Mouse (Mus musculus): ENCODE data around the gene Tmem131l. TPM values are rescaled to one million over a fixed set of nuclear protein-coding genes. Genes with fewer than 3 reads are reported as not detected.
A peak's percentile ranks its signal among the peaks of the same experiment; 100 is the strongest.

The Tmem131l gene
- 18.2 and 19.8 TPM in 2 replicates for polyA plus RNA-seq (2015; fragmentation: Nextera tagmentation; extraction: Ambion mirVana)

DNA sequence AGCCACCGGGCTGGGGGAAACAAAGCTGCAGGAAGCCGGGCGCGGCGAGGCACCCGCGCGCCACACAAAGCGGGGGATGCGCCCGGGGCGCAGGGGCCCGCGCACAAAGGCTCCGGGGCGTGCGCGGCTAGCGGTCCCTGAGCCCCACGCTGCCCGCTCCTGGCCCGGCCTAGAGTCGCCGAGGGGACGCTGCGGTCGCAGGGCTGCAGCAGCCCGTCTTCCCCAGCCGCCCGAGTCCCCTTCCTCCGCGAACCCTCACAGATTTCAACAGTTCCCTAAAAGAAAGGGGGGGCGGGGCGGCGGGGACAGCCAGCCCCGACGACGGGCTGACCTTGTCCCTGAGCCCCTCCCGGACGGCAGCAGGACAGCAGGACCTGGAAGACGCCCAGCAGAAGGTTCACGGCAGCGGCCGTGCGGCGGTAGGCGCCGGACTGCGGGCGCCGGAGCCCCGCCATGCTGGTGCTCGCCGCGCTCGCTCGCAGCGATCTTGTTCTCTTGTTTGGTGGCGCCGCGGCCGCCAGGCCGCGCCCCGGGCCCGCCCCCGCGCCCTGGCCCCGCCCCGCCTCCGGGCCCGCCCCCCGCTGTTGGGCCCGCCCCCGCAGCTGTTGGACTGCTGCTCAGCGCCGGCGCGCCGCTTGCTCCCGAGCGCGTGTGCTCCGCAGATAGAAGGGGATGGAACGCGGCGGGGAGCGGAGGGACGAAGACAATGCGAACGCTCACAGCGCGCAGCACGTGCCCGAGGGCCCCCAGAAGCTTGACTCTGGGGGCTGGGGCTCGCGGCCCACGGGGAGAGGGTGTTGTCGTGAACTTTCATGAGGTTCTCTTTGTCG lies at the start of gene Tmem131l:
Tmem131l (minus strand) TSS at position 530 of the 830 bp plus-strand sequence.
- under 1% methylated on average over 93 of the region's 100 CpGs for WGBS
- Histone ChIP-seq H3K27ac (ENCODE audit: low read length) (peak within 1 kb of the TSS; percentile 94), H3K4me2 (ENCODE audit: low read depth, low read length) (peak within 1 kb of the TSS; percentile 100), H3K36me3 (ENCODE audit: control insufficient read depth, insufficient read depth, low read length) (no peaks in the 10 kb centered on the region), H3K27me3 (replicated peaks; ENCODE audit: control insufficient read depth, insufficient read depth, low read length) (no peaks in the 10 kb centered on the region), H3K4me1 (ENCODE audit: control insufficient read depth, insufficient read depth, low read length) (peaks cover 2% of the 10 kb centered on the region; the same call in 1 of the 2 replicates), H3K9me3 (ENCODE audit: control insufficient read depth, low read length) (no peaks in the 10 kb centered on the region), H3K4me3 (ENCODE audit: low read length) (peak within 1 kb of the TSS; percentile 88), H3K9ac (ENCODE audit: low read depth, low read length) (peak within 1 kb of the TSS; percentile 89)
- ATAC-seq: peak; percentile 96

GRCm38 (mm10) chr3:84086921-84087320 lies 46.9 kb upstream of the Tmem131l start:
- Histone ChIP-seq H3K27me3 (replicated peaks; ENCODE audit: control insufficient read depth, insufficient read depth, low read length) (no peaks in the 10 kb centered on the region), H3K27ac (ENCODE audit: low read length) (no peak overlapping the region), H3K4me1 (ENCODE audit: control insufficient read depth, insufficient read depth, low read length) (peaks cover 9% of the 10 kb centered on the region; the same call in 1 of the 2 replicates), H3K9me3 (ENCODE audit: control insufficient read depth, low read length) (no peaks in the 10 kb centered on the region; the same call in 1 of the 2 replicates), H3K4me2 (ENCODE audit: low read depth, low read length) (no peak overlapping the region), H3K36me3 (ENCODE audit: control insufficient read depth, insufficient read depth, low read length) (no peaks in the 10 kb centered on the region), H3K4me3 (ENCODE audit: low read length) (no peak overlapping the region), H3K9ac (ENCODE audit: low read depth, low read length) (no peak overlapping the region)
- no peak for ATAC-seq
- WGBS: 62% methylated on average over 2 of the region's 2 CpGs

DNA sequence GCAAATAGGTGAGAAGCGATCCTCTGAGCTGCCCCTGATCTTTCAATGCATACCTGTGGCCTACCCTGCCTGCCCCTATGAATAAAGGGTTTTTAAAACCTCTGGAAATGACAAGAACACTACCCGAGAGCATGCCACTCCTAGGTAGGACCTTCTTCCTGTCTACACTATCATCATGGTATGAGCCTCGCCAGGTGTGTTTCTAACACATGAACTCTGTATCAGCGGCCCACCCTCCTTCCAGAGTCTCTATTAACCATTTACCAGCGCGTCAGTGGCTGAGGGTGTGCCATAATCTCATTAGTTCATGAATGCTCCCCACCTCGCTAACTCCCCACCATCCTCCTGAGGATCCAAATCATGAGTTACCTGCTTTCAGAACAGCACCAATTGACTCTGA lies 46.4 kb upstream of the Tmem131l start:
- no peak overlapping the region for H3K9ac ChIP-seq (ENCODE audit: low read depth, low read length)

DNA sequence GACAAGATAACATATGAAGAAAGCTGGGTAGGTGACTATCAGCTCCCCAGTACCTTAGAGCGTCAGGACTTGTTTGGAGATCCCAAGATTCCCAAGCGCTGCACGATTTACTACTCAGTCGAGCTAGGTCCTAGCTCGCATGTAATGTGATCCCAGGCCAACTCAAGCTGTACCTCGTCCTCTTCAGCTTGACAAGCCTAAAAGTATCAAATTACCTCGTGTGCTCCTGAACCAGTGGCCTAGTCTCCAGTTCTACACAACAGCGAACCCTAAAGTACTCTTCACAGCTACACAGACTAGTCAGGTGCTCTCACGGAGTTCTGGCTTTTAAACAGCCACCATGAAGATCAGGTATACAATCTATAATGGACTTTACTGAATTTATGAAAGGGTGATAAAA lies 45.5 kb upstream of the Tmem131l start:
- ATAC-seq: peak; percentile 62; the same call in 1 of the 2 replicates
- no peak overlapping the region for H3K4me2 ChIP-seq (ENCODE audit: low read depth, low read length)
- no peak overlapping the region for H3K4me3 ChIP-seq (ENCODE audit: low read length)
- H3K4me1 ChIP-seq (ENCODE audit: control insufficient read depth, insufficient read depth, low read length): peaks cover 9% of the 10 kb centered on the region; the same call in 1 of the 2 replicates
- WGBS: 38% methylated on average over 9 of the region's 9 CpGs
- H3K36me3 ChIP-seq (ENCODE audit: control insufficient read depth, insufficient read depth, low read length): no peaks in the 10 kb centered on the region
- H3K27me3 ChIP-seq (replicated peaks; ENCODE audit: control insufficient read depth, insufficient read depth, low read length): no peaks in the 10 kb centered on the region
- no peaks in the 10 kb centered on the region; the same call in 1 of the 2 replicates for H3K9me3 ChIP-seq (ENCODE audit: control insufficient read depth, low read length)
- no peak overlapping the region for H3K9ac ChIP-seq (ENCODE audit: low read depth, low read length)
- H3K27ac ChIP-seq (ENCODE audit: low read length): no peak overlapping the region

More for the DNA sequence above, 46.4 kb upstream of the Tmem131l start:
- H3K9me3 ChIP-seq (ENCODE audit: control insufficient read depth, low read length): no peaks in the 10 kb centered on the region; the same call in 1 of the 2 replicates
- 69% methylated on average over 7 of the region's 7 CpGs for WGBS
- peak; percentile 87 for ATAC-seq
- no peak overlapping the region for H3K27ac ChIP-seq (ENCODE audit: low read length)
- H3K4me3 ChIP-seq (ENCODE audit: low read length): no peak overlapping the region
- H3K27me3 ChIP-seq (replicated peaks; ENCODE audit: control insufficient read depth, insufficient read depth, low read length): no peaks in the 10 kb centered on the region
- H3K4me1 ChIP-seq (ENCODE audit: control insufficient read depth, insufficient read depth, low read length): peaks cover 9% of the 10 kb centered on the region; the same call in 1 of the 2 replicates
- no peak overlapping the region for H3K4me2 ChIP-seq (ENCODE audit: low read depth, low read length)
- H3K36me3 ChIP-seq (ENCODE audit: control insufficient read depth, insufficient read depth, low read length): no peaks in the 10 kb centered on the region

DNA sequence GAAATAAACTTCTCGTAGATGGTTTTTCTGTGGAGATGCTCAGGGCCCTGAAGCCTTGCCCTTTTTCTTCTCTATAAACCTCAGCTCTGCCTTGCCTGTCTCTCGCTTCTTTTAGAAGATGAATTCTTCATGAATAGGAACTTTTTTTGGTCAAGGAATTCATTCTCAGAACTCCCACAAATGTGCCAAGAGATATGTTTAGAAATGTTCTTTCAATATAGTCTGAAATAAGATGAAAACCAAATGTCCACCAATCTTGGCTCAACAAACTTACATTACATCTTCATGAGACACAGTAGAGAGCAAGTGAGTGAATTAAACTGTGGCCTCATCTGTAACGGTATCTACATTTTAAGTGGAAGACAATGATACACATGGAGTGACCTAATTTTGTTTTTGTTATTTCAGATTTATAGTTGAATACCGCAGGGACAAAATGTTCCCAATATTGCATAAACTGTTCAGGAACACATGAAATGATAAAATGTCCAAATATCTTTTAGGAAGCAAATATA lies 41.3 kb upstream of the Tmem131l start:
- Histone ChIP-seq H3K9me3 (ENCODE audit: control insufficient read depth, low read length) (no peaks in the 10 kb centered on the region; the same call in 1 of the 2 replicates), H3K27me3 (replicated peaks; ENCODE audit: control insufficient read depth, insufficient read depth, low read length) (no peaks in the 10 kb centered on the region), H3K4me1 (ENCODE audit: control insufficient read depth, insufficient read depth, low read length) (peaks cover 9% of the 10 kb centered on the region; the same call in 1 of the 2 replicates), H3K4me3 (ENCODE audit: low read length) (no peak overlapping the region), H3K27ac (ENCODE audit: low read length) (no peak overlapping the region), H3K4me2 (ENCODE audit: low read depth, low read length) (no peak overlapping the region), H3K9ac (ENCODE audit: low read depth, low read length) (no peak overlapping the region), H3K36me3 (ENCODE audit: control insufficient read depth, insufficient read depth, low read length) (no peaks in the 10 kb centered on the region)
- ATAC-seq: no peak
- WGBS: 74% methylated on average over 4 of the region's 4 CpGs

- 0 out of 2 replicates have a peak, but pooled peaks cover 2% of the 10 kb centered on the region for H3K4me1 ChIP-seq (ENCODE audit: control insufficient read depth, insufficient read depth, low read length)
- H3K9ac ChIP-seq (ENCODE audit: low read depth, low read length): no peak overlapping the region
- no peak for ATAC-seq
- no peak overlapping the region for H3K27ac ChIP-seq (ENCODE audit: low read length)
- no peaks in the 10 kb centered on the region for H3K27me3 ChIP-seq (replicated peaks; ENCODE audit: control insufficient read depth, insufficient read depth, low read length)
- 86% methylated on average over 7 of the region's 7 CpGs for WGBS
- no peaks in the 10 kb centered on the region for H3K36me3 ChIP-seq (ENCODE audit: control insufficient read depth, insufficient read depth, low read length)
- no peaks in the 10 kb centered on the region; the same call in 1 of the 2 replicates for H3K9me3 ChIP-seq (ENCODE audit: control insufficient read depth, low read length)
- no peak overlapping the region for H3K4me2 ChIP-seq (ENCODE audit: low read depth, low read length)
- H3K4me3 ChIP-seq (ENCODE audit: low read length): no peak overlapping the region
Measured at GRCm38 (mm10) chr3:84080074-84080473, 40.1 kb upstream of the Tmem131l start.

DNA sequence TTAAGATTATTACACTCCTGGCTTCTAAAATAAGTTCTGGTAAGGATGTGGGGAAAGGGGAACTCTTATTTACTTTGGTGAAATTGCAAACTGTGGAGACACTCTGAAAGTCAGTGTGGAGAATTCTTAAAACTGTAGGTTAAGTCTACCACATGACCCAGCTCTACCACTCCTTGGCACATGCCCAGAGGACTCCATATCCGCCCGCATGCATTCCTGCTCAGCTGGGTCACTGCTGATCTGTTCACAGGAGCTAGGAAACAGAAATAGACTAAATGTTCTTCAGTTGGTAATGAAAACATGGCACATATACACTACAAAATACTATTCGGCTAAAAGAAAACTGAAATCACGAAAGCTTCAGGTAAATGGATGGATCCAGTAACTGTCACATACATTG lies 37.5 kb upstream of the Tmem131l start:
- Histone ChIP-seq H3K27ac (ENCODE audit: low read length) (no peak overlapping the region), H3K9ac (ENCODE audit: low read depth, low read length) (no peak overlapping the region), H3K36me3 (ENCODE audit: control insufficient read depth, insufficient read depth, low read length) (no peaks in the 10 kb centered on the region), H3K9me3 (ENCODE audit: control insufficient read depth, low read length) (no peaks in the 10 kb centered on the region; the same call in 1 of the 2 replicates), H3K4me2 (ENCODE audit: low read depth, low read length) (no peak overlapping the region), H3K4me3 (ENCODE audit: low read length) (no peak overlapping the region), H3K27me3 (replicated peaks; ENCODE audit: control insufficient read depth, insufficient read depth, low read length) (no peaks in the 10 kb centered on the region), H3K4me1 (ENCODE audit: control insufficient read depth, insufficient read depth, low read length) (no peaks in the 10 kb centered on the region)
- 79% methylated on average over 4 of the region's 4 CpGs for WGBS
- no peak for ATAC-seq

DNA sequence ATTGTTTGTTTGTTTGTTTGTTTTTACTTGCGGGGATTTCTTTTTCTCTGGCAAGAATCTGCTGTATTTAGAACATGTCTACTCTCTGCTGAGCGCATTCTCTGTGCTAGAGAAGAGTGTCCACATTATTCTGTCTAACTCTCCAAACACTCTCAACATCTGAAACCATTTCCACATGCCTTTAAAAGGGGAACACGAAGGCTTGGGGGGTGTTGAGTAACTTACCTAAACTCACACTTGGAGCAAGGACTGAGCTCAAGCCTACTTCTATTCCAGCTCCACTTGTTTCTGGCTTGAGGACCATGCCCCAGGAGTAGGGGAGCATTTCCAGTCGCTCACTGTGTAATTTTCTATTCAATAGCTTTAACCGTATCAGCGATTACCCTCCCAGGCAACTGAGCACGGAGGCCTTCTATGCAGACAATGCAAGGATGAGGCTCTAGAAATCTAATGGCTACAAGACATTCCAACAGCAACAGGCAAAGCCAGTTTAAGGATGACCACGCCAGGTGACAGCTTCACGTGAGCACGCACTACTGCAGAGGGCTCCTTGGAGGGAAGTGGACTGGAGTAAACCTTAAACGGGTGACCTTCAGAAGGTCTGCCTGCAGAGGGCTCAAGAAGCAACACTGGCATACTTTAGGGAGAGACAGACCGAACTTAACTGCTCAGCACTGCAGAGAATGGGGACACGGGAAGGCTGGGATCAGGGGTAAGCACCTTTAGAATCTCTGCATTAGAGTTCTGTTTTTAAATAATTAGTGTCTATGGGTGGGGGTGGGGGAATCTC lies 36.8 kb upstream of the Tmem131l start:
- no peak for ATAC-seq
- WGBS: 79% methylated on average over 13 of the region's 13 CpGs
- no peaks in the 10 kb centered on the region for H3K4me1 ChIP-seq (ENCODE audit: control insufficient read depth, insufficient read depth, low read length)

DNA sequence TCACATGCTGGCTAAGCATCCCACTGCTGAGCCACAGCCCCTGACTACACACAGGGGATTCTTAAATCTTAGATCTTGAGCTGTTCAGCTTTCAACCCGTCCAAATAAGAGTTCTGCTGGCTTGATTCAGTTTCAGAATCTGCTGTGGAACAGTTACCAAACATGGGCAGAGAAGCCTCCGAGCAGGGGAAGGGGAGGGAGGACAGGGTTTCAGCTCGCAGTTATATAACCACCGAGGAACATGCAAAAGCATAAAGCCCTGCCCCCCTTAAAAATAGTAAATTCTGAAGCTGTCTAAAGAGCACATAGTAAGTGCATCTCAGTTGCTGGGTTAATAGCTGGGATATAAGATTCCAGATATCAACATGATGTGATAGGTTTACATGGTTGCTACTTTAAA lies 35.5 kb upstream of the Tmem131l start:
- ATAC-seq: no peak
- Histone ChIP-seq H3K4me1 (ENCODE audit: control insufficient read depth, insufficient read depth, low read length) (no peaks in the 10 kb centered on the region), H3K9me3 (ENCODE audit: control insufficient read depth, low read length) (no peaks in the 10 kb centered on the region), H3K4me2 (ENCODE audit: low read depth, low read length) (no peak overlapping the region), H3K27me3 (replicated peaks; ENCODE audit: control insufficient read depth, insufficient read depth, low read length) (no peaks in the 10 kb centered on the region), H3K9ac (ENCODE audit: low read depth, low read length) (no peak overlapping the region), H3K4me3 (ENCODE audit: low read length) (no peak overlapping the region), H3K36me3 (ENCODE audit: control insufficient read depth, insufficient read depth, low read length) (no peaks in the 10 kb centered on the region), H3K27ac (ENCODE audit: low read length) (peak overlapping the region; percentile 45; the same call in 1 of the 2 replicates)
- 55% methylated on average over 4 of the region's 4 CpGs for WGBS

More for the DNA sequence above, 36.8 kb upstream of the Tmem131l start:
- Histone ChIP-seq H3K4me2 (ENCODE audit: low read depth, low read length) (no peak overlapping the region), H3K36me3 (ENCODE audit: control insufficient read depth, insufficient read depth, low read length) (no peaks in the 10 kb centered on the region), H3K27me3 (replicated peaks; ENCODE audit: control insufficient read depth, insufficient read depth, low read length) (no peaks in the 10 kb centered on the region), H3K4me3 (ENCODE audit: low read length) (no peak overlapping the region), H3K9me3 (ENCODE audit: control insufficient read depth, low read length) (no peaks in the 10 kb centered on the region), H3K9ac (ENCODE audit: low read depth, low read length) (no peak overlapping the region), H3K27ac (ENCODE audit: low read length) (no peak overlapping the region)
